Mouse (Mus musculus): Measurements from ENCODE around the gene Cyp2c23.

The Cyp2c23 gene

GRCm38 (mm10) chr19:44024921-44025585 is 4.0 kb downstream of the Cyp2c23 start:
- in situ Hi-C loops (cut with MboI; ENCODE audit: unreplicated experiment in 2 of 2) = no loop called here

GRCm38 (mm10) chr19:44023066-44023465 is 5.9 kb downstream of the Cyp2c23 start:
- in situ Hi-C loops (cut with MboI; ENCODE audit: unreplicated experiment in 2 of 2) = no loop called here

GRCm38 (mm10) chr19:44021502-44021901 is 7.5 kb downstream of the Cyp2c23 start:
- in situ Hi-C loops (cut with MboI; ENCODE audit: unreplicated experiment in 2 of 2) = no loop called here

GRCm38 (mm10) chr19:44019739-44020138 is 9.3 kb downstream of the Cyp2c23 start:
- in situ Hi-C loops (cut with MboI; ENCODE audit: unreplicated experiment in 2 of 2) = no loop called here

GRCm38 (mm10) chr19:44013862-44014261 is 15.1 kb downstream of the Cyp2c23 start:
- in situ Hi-C loops (cut with MboI; ENCODE audit: unreplicated experiment in 2 of 2) = no loop called here

- in situ Hi-C loops (cut with MboI; ENCODE audit: unreplicated experiment in 2 of 2) = no loop called here
Measured at GRCm38 (mm10) chr19:44008784-44009183, 20.2 kb downstream of the Cyp2c23 start.

- in situ Hi-C loops (cut with MboI; ENCODE audit: unreplicated experiment in 2 of 2) = no loop called here
Measured at GRCm38 (mm10) chr19:44007186-44007585, 21.8 kb downstream of the Cyp2c23 start.

GRCm38 (mm10) chr19:44005025-44005424 is 24.0 kb downstream of the Cyp2c23 start:
- in situ Hi-C loops (cut with MboI; ENCODE audit: unreplicated experiment in 2 of 2) = no loop called here

- in situ Hi-C loops (cut with MboI; ENCODE audit: unreplicated experiment in 2 of 2) = no loop called here
Measured at GRCm38 (mm10) chr19:44004261-44004660, 24.7 kb downstream of the Cyp2c23 start.

- in situ Hi-C loops (cut with MboI; ENCODE audit: unreplicated experiment in 2 of 2) = no loop called here
Measured at GRCm38 (mm10) chr19:44000720-44001119, 28.3 kb downstream of the Cyp2c23 start.

- in situ Hi-C loops (cut with MboI; ENCODE audit: unreplicated experiment in 2 of 2) = no loop called here
Measured at GRCm38 (mm10) chr19:44000061-44000460, 28.9 kb downstream of the Cyp2c23 start.

GRCm38 (mm10) chr19:43998802-43999527 is 30.0 kb downstream of the Cyp2c23 start:
- in situ Hi-C loops (cut with MboI; ENCODE audit: unreplicated experiment in 2 of 2) = no loop called here

GRCm38 (mm10) chr19:43998101-43998500 is 30.9 kb downstream of the Cyp2c23 start:
- in situ Hi-C loops (cut with MboI; ENCODE audit: unreplicated experiment in 2 of 2) = no loop called here

- in situ Hi-C loops (cut with MboI; ENCODE audit: unreplicated experiment in 2 of 2) = no loop called here
Measured at GRCm38 (mm10) chr19:43995427-43995826, 33.6 kb downstream of the Cyp2c23 start.

GRCm38 (mm10) chr19:43992464-43992863 is 36.5 kb downstream of the Cyp2c23 start:
- in situ Hi-C loops (cut with MboI; ENCODE audit: unreplicated experiment in 2 of 2) = no loop called here

GRCm38 (mm10) chr19:43990362-43990761 is 38.6 kb downstream of the Cyp2c23 start:
- in situ Hi-C loops (cut with MboI; ENCODE audit: unreplicated experiment in 2 of 2) = no loop called here

GRCm38 (mm10) chr19:43986069-43986794 is 42.8 kb downstream of the Cyp2c23 start, which contains the start of gene Cpn1:
Gene Cpn1 (minus strand): TSS chr19:43986556.
- in situ Hi-C loops (cut with MboI; ENCODE audit: unreplicated experiment in 2 of 2) = no loop called here

GRCm38 (mm10) chr19:43981992-43982391 is 47.0 kb downstream of the Cyp2c23 start:
- in situ Hi-C loops (cut with MboI; ENCODE audit: unreplicated experiment in 2 of 2) = no loop called here

GRCm38 (mm10) chr19:43980711-43981110 is 48.3 kb downstream of the Cyp2c23 start:
- in situ Hi-C loops (cut with MboI; ENCODE audit: unreplicated experiment in 2 of 2) = no loop called here

GRCm38 (mm10) chr19:43977799-43978198 is 51.2 kb downstream of the Cyp2c23 start:
- in situ Hi-C loops (cut with MboI; ENCODE audit: unreplicated experiment in 2 of 2) = no loop called here

- in situ Hi-C loops (cut with MboI; ENCODE audit: unreplicated experiment in 2 of 2) = no loop called here
Measured at GRCm38 (mm10) chr19:43976661-43977060, 52.3 kb downstream of the Cyp2c23 start.
